Mouse (Mus musculus): ENCODE results near the gene Hopx. TPM values are rescaled to one million over a fixed set of nuclear protein-coding genes. Genes with fewer than 3 reads are reported as not detected.

Gene Hopx
- total and polyA plus RNA-seq, 3 experiments: 26.8 to 43.4 TPM; not detected in 1

- Histone ChIP-seq H3K36me3 (ENCODE audit: control insufficient read depth in 1 of 2, insufficient read depth in 2 of 2, low read length in 2 of 2) (peaks cover 0 to 31% of the 10 kb centered on the region in 2 experiments; a peak in 2 of 4 replicates), H3K9me3 (replicated peaks; ENCODE audit: insufficient read depth, low read length) (no peaks in the 10 kb centered on the region), H3K79me2 (ENCODE audit: control insufficient read depth, insufficient read depth, low read length, poor library complexity) (no peaks in the 10 kb centered on the region), H3K4me1 (ENCODE audit: control insufficient read depth in 1 of 2, insufficient read depth in 2 of 2, low read length in 2 of 2) (peaks cover 16 to 42% of the 10 kb centered on the region in 2 experiments), H3K9ac (ENCODE audit: control insufficient read depth, low read depth, low read length, poor library complexity, severe bottlenecking) (no peak overlapping the region), H3K4me3 (ENCODE audit: control insufficient read depth in 1 of 2, insufficient read depth in 1 of 2, low read depth in 2 of 2, low read length in 2 of 2) (no peak overlapping the region), H3K27me3 (ENCODE audit: control insufficient read depth in 1 of 2, insufficient read depth in 2 of 2, low read length in 2 of 2) (no peaks in the 10 kb centered on the region), H3K27ac (ENCODE audit: control insufficient read depth, low read depth, low read length) (no peak overlapping the region)
- TF ChIP-seq MXI1 (IDR thresholded peaks at IDR 0.05; ENCODE audit: low read depth, low read length) (no peak), ZC3H11A (IDR thresholded peaks at IDR 0.05; ENCODE audit: low read depth, low read length) (no peak), MAZ (IDR thresholded peaks at IDR 0.05; ENCODE audit: low read depth, low read length) (no peak), MEF2A (IDR thresholded peaks at IDR 0.05; ENCODE audit: extremely low read depth, insufficient replicate concordance, low read depth, low read length, poor library complexity, severe bottlenecking) (no peak), EP300 (IDR thresholded peaks at IDR 0.05; ENCODE audit: low read depth in 1 of 2, low read length in 2 of 2) (no peak), TAL1 (IDR thresholded peaks at IDR 0.05; ENCODE audit: low read length) (no peak), UBTF (IDR thresholded peaks at IDR 0.05; ENCODE audit: borderline replicate concordance, insufficient read depth, low read depth, low read length) (no peak), CTCF (IDR thresholded peaks at IDR 0.05 in 2 of 3, conservative IDR thresholded peaks at IDR 0.05 in 1 of 3; ENCODE audit: control insufficient read depth in 1 of 3, insufficient read depth in 1 of 3, low read depth in 2 of 3, low read length in 3 of 3, poor library complexity in 1 of 3, severe bottlenecking in 1 of 3) (no peak), USF1 (IDR thresholded peaks at IDR 0.05; ENCODE audit: low read depth, low read length) (no peak), SMC3 (IDR thresholded peaks at IDR 0.05; ENCODE audit: low read depth, low read length) (no peak), MAX (IDR thresholded peaks at IDR 0.05; ENCODE audit: low read length) (no peak), TCF12 (IDR thresholded peaks at IDR 0.05; ENCODE audit: low read depth, low read length) (no peak), ETS1 (IDR thresholded peaks at IDR 0.05; ENCODE audit: low read depth, low read length) (no peak), MYC (IDR thresholded peaks at IDR 0.05; ENCODE audit: low read depth, low read length) (no peak), HCFC1 (IDR thresholded peaks at IDR 0.05; ENCODE audit: low read depth, low read length) (no peak), RAD21 (IDR thresholded peaks at IDR 0.05; ENCODE audit: low read depth, low read length) (no peak)
- no peak for DNase-seq (ENCODE audit: low read depth, low spot score)
Observed at GRCm38 (mm10) chr5:77100691-77101090, 14.2 kb downstream of the Hopx start.

DNA sequence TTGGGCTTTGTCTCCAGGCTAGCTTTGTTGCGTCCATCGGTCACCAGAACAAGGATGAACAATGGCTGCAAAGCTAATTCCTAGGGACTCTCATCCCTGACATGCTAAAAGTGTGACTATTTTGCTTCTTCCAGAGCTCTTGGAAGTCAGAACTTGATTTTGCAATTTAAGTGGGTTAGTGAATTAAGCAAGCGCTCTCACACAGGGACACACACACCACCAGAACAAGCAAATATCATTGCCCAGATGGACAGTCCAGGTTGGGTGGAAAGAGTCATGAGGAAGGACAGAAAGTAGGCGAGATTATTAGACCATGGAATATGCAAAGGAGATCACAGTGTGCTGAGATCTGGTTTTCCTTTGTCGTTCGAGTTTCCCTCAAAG is 14.9 kb downstream of the Hopx start:
- Histone ChIP-seq H3K36me3 (ENCODE audit: control insufficient read depth in 1 of 2, insufficient read depth in 2 of 2, low read length in 2 of 2) (peaks cover 0 to 35% of the 10 kb centered on the region in 2 experiments; a peak in 2 of 4 replicates), H3K9ac (ENCODE audit: control insufficient read depth, low read depth, low read length, poor library complexity, severe bottlenecking) (peak overlapping the region; percentile 48), H3K27ac (ENCODE audit: control insufficient read depth, low read depth, low read length) (peak overlapping the region; percentile 25; the same call in 1 of the 2 replicates), H3K4me1 (ENCODE audit: control insufficient read depth in 1 of 2, insufficient read depth in 2 of 2, low read length in 2 of 2) (peaks cover 20 to 46% of the 10 kb centered on the region in 2 experiments), H3K27me3 (ENCODE audit: control insufficient read depth in 1 of 2, insufficient read depth in 2 of 2, low read length in 2 of 2) (no peaks in the 10 kb centered on the region), H3K79me2 (ENCODE audit: control insufficient read depth, insufficient read depth, low read length, poor library complexity) (no peaks in the 10 kb centered on the region; the same call in 1 of the 2 replicates), H3K4me3 (ENCODE audit: control insufficient read depth in 1 of 2, insufficient read depth in 1 of 2, low read depth in 2 of 2, low read length in 2 of 2) (peak overlapping the region; percentile 28 to 36; a peak in 3 of 4 replicates), H3K9me3 (replicated peaks; ENCODE audit: insufficient read depth, low read length) (no peaks in the 10 kb centered on the region)
- no peak for DNase-seq (ENCODE audit: low read depth, low spot score)
- no peak for TF ChIP-seq CHD1 (IDR thresholded peaks at IDR 0.05; ENCODE audit: low read depth, low read length)
- no peak for TF ChIP-seq EP300 (IDR thresholded peaks at IDR 0.05; ENCODE audit: low read depth in 1 of 2, low read length in 2 of 2)
- TF ChIP-seq TAL1 (IDR thresholded peaks at IDR 0.05; ENCODE audit: low read length): no peak
- no peak for TF ChIP-seq MAZ (IDR thresholded peaks at IDR 0.05; ENCODE audit: low read depth, low read length)
- TF ChIP-seq KAT2A (conservative IDR thresholded peaks at IDR 0.05; ENCODE audit: low read depth, low read length): no peak
- TF ChIP-seq RCOR1 (IDR thresholded peaks at IDR 0.05; ENCODE audit: low read depth, low read length): no peak
- no peak for TF ChIP-seq ZNF384 (IDR thresholded peaks at IDR 0.05; ENCODE audit: low read depth, low read length)
- TF ChIP-seq TBP (IDR thresholded peaks at IDR 0.05; ENCODE audit: low read depth, low read length): no peak
- no peak for TF ChIP-seq ZC3H11A (IDR thresholded peaks at IDR 0.05; ENCODE audit: low read depth, low read length)
- no peak for TF ChIP-seq MAFK (IDR thresholded peaks at IDR 0.05; ENCODE audit: borderline replicate concordance, low read depth, low read length)
- TF ChIP-seq POLR2AphosphoS5 (IDR thresholded peaks at IDR 0.05; ENCODE audit: borderline replicate concordance, low read depth, low read length): no peak
- no peak for TF ChIP-seq CTCF (IDR thresholded peaks at IDR 0.05 in 2 of 3, conservative IDR thresholded peaks at IDR 0.05 in 1 of 3; ENCODE audit: control insufficient read depth in 1 of 3, insufficient read depth in 1 of 3, low read depth in 2 of 3, low read length in 3 of 3, poor library complexity in 1 of 3, severe bottlenecking in 1 of 3)
- no peak for TF ChIP-seq NRF1 (IDR thresholded peaks at IDR 0.05; ENCODE audit: insufficient read depth, low read depth, low read length, poor library complexity, severe bottlenecking)
- TF ChIP-seq SMC3 (IDR thresholded peaks at IDR 0.05; ENCODE audit: low read depth, low read length): no peak
- TF ChIP-seq POLR2AphosphoS2 (IDR thresholded peaks at IDR 0.05; ENCODE audit: low read length): no peak
- TF ChIP-seq NELFE (IDR thresholded peaks at IDR 0.05; ENCODE audit: low read depth, low read length): no peak
- no peak for TF ChIP-seq ELF1 (IDR thresholded peaks at IDR 0.05; ENCODE audit: low read depth, low read length)
- TF ChIP-seq ETS1 (IDR thresholded peaks at IDR 0.05; ENCODE audit: low read depth, low read length): no peak
- TF ChIP-seq MEF2A (IDR thresholded peaks at IDR 0.05; ENCODE audit: extremely low read depth, insufficient replicate concordance, low read depth, low read length, poor library complexity, severe bottlenecking): no peak
- no peak for TF ChIP-seq HCFC1 (IDR thresholded peaks at IDR 0.05; ENCODE audit: low read depth, low read length)
